Mouse (Mus musculus): ENCODE data around the gene Hormad2.

GRCm38 (mm10) chr11:4299191-4299590, 141.7 kb downstream of the Hormad2 start:
- TF ChIP-seq CTCF (conservative IDR thresholded peaks at IDR 0.05; ENCODE audit: low read length) (no peak), NANOG (IDR thresholded peaks at IDR 0.05; ENCODE audit: borderline replicate concordance, low read length) (no peak)
